Mouse (Mus musculus): ENCODE results near the gene Rsph3a. TPM values are rescaled to one million over a fixed set of nuclear protein-coding genes. Genes with fewer than 3 reads are reported as not detected.
A peak's percentile ranks its signal among the peaks of the same experiment; 100 is the strongest.

Rsph3a gene
- 10 to 100 TPM; 36.9 to 41.9 TPM for total RNA-seq (2021)
- long read RNA-seq, experiment 1, transcript Rsph3a-201 (8 exons, 2,189 nt) = major isoform, 40 of 43 reads
- long read RNA-seq, experiment 1, partial matches to known transcripts = 1 of 43 reads
- long read RNA-seq, experiment 1, other reads (novel, unspliced or antisense) = 2 of 43 reads
- long read RNA-seq, experiment 2, transcript Rsph3a-201 (8 exons, 2,189 nt) = major isoform, 39 of 42 reads
- long read RNA-seq, experiment 2, partial matches to known transcripts = 1 of 42 reads
- long read RNA-seq, experiment 2, other reads (novel, unspliced or antisense) = 2 of 42 reads

DNA sequence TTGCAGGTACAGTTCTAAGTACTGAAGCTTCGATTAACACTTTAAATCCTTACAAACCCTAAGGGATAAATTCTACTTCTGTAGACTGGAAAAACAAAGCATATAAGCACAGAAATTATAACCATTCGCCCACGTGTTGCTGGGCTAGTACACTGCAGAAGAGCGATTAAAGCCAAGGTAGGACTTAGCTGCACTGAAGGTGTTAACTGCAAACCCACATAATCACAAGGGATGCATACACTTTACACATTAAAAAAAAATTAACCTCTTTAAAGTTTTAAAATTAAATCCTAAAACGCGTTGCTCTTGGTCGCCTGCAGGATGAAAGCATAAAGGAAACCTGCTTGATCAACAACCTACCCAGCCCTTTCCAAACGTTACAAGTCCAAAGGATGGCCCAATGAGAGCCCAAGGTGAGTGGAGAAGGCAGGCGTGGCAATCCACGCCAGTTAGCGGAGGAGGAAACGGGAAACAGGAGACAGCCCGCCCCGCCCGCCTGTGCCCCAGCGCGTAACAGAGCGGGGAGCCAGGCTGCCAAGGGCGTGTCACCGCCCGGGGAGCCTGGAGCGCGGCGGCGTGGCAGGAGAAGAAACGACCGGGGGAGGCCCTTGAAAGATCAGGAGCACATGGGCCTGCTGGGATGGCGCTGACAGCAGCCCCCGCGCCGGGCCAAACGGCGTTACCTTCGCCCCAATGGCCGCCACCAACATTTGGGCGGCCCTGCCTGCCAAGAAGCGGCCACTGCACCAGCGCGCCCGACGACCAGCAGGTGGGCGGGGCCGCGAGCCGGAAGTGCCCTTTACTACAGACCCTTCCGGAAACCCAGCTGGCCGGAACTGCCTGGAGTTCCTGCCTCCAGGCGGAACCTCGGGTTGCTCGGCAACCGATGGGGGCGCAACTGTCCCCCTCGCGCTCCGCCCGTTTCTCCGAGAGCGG is at the start of gene Rsph3a:
Gene Rsph3a (plus strand): TSS at position 498 of the 936 bp plus-strand sequence.
- DNase-seq (ENCODE audit: low spot score in 2 of 2) = peak; percentile 77 to 83

- no peak for DNase-seq (ENCODE audit: low spot score in 2 of 2)
These were observed 49.3 kb upstream of the Rsph3a start for GRCm38 (mm10) chr17:7896047-7896635.

- no peak for DNase-seq (ENCODE audit: low spot score in 2 of 2)
These were observed 48.3 kb upstream of the Rsph3a start for GRCm38 (mm10) chr17:7897120-7897519.

DNA sequence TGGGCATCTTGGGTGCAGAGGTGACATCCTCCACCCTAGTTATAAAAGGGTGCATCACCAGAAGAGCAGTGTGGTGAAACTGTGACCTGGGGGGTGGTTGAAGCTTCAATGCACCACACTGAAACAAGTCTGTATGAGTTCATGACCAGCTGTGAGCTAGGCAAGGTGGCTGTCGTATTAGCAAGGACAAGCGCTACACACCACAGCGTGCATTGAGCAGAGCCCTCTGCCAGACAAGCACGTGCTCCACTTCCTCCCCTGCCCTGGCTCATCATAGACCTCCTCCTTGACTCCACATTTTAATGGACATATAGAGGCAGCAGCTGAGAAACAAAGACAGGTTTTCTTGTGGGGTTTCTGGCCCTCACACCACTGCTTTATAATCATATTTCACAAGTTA is 47.7 kb upstream of the Rsph3a start:
- DNase-seq (ENCODE audit: low spot score in 2 of 2) = no peak

- DNase-seq (ENCODE audit: low spot score in 2 of 2) = no peak
These were observed 46.2 kb upstream of the Rsph3a start for GRCm38 (mm10) chr17:7899233-7899632.

DNA sequence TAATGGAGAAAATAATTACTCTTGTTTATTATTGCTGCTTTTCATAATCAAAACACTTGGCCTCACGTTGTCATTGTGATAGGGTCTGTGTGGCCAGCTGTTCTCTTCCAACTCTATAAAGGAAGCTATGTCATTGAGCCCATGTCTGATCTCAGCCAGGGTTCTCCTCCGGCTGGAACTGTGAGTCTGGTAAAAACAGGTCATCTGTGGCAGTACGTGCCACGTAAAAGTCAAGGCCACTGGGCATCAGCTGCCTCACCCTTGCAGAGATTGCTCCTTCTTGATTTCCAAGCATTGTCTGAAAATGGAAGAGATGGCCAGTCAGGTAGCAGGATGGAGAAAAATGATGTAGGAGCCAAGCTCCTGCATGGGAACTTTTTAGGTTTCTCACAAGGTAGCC is 45.5 kb upstream of the Rsph3a start:
- DNase-seq (ENCODE audit: low spot score in 2 of 2) = no peak

- DNase-seq (ENCODE audit: low spot score in 2 of 2) = no peak
These were observed 43.9 kb upstream of the Rsph3a start for GRCm38 (mm10) chr17:7901536-7901935.

- peak in 1 of 2 experiments; percentile 11 for DNase-seq (ENCODE audit: low spot score in 2 of 2)
These were observed 43.1 kb upstream of the Rsph3a start for GRCm38 (mm10) chr17:7902362-7902761.

- DNase-seq (ENCODE audit: low spot score in 2 of 2) = no peak
These were observed 40.4 kb upstream of the Rsph3a start for GRCm38 (mm10) chr17:7904992-7905391.

DNA sequence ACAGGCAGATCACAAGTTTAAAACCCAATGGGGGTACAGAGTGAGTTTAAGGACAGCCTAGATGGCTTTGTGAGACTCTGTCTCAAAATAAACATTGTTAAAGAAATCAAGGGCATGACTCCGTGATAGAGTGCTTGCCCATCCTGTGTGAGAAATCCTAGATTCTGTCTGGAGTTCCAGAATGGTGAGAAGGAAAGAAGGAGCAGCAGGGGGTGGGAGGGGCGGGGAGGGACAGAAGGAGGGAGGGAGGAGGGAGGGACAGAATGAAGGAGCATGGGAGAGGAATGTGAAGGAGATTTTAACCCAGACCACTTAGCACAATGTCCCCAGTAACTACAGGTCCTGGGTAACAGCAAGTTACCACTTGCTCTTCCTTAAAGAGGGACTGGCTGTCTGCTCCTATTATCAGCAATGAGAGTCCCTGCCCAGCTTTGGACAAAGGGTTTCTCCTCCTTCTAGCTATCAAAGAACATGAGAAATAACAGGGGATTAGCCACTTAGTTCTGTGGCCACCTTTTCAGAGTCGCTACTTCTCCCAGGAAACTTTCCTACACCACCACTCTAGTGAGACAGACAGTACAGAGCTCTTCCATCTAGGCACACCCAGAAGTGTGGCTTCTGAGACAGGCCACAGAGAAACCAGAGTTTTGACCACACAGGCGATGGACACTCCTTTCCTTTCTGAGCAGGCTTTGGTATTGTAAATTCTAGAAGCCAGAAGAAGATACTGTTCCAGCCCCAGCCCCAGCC is 39.3 kb upstream of the Rsph3a start:
- no peak for DNase-seq (ENCODE audit: low spot score in 2 of 2)

GRCm38 (mm10) chr17:7914596-7915227 is 30.7 kb upstream of the Rsph3a start:
- no peak for DNase-seq (ENCODE audit: low spot score in 2 of 2)

DNA sequence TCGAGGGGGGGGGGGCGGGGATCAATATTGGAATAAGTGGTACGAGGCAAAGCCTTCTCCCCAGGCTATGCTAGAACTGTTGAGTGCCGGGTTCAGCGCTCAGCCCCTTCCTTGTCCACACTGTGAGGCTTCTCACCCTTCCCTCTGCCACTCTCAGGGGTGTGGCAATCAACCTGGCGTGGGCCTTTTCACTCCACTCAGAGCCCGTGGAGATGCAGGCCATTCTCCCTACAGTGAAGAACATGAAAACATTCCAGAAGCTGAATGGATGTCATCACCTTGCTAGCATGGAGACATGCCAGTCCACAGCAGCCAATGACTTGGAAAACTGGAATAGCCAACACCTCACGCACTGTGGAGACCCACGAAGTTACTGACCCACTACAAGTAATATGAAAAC is 29.6 kb upstream of the Rsph3a start:
- no peak for DNase-seq (ENCODE audit: low spot score in 2 of 2)

- DNase-seq (ENCODE audit: low spot score in 2 of 2) = no peak
These were observed 28.4 kb upstream of the Rsph3a start for GRCm38 (mm10) chr17:7916782-7917574.

DNA sequence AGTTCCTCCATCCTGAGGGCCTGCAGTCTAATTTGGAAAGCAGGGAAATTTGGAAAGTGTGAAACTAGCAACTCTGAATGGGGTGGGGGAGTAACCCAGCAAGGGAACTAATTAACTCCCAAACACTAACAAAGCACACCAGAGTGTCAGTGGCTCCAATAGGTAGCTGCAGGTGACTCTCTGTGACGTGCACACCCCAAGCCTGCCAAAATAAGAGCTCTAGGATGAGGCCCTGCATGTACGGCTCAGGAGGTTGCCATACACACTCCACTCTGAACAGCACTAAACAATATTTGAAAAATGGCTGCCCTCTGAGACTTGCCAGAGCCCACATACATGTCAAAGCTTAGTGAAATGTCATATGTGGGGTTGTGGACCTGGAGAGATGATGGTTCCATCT is 27.1 kb upstream of the Rsph3a start:
- no peak for DNase-seq (ENCODE audit: low spot score in 2 of 2)

GRCm38 (mm10) chr17:7919209-7919608 is 26.2 kb upstream of the Rsph3a start:
- DNase-seq (ENCODE audit: low spot score in 2 of 2) = no peak

DNA sequence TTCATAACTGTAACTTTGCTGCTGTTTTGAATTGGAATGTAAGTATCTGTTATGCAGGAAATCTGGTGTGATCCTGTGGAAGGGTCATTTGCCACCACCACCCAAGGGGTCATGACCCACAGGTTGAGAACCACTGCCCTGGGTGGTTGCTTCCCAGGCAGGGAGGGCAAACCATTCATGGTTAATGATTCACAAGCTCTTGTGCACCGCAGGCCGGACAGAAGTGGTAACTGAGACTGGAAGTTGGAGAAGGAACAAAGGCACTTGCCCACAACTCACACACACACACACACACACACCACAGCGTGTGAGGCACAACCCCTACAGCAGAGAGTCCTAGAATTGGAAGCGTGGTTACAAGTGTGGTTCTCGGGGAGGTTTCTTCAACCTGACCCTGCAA is 22.9 kb upstream of the Rsph3a start:
- no peak for DNase-seq (ENCODE audit: low spot score in 2 of 2)

DNA sequence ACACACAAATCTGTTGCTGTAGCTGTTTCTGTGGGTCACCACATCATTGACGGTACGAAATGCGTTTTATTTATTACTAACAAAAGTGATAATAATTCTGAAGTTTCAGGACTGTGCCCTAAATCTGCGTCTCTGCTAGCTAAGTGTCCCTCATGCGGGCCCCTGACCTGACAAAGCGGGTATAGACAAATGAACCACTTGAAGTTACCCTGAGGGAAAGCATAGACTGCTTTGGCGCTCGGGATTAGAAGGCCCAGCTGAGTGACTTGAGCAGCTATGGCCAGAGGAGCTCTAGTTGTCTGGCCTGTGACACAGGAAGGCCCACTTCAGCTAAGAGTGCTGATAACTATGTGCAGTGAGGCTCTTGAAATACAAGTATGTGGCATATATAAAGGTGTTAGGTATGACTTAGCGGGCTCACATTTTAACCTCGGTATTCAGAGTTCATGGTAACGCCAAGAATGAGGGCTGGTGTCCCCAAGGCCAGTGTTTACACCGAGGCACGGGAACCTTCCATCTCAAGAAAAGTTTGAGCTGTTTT is 21.2 kb upstream of the Rsph3a start:
- DNase-seq (ENCODE audit: low spot score in 2 of 2) = no peak

GRCm38 (mm10) chr17:7925413-7926160 is 19.8 kb upstream of the Rsph3a start, which contains the start of gene Tagap:
Tagap (plus strand) TSS chr17:7926000.
- DNase-seq (ENCODE audit: low spot score in 2 of 2) = no peak

Data from left cerebral cortex, adult 18-20 months (tissue).